Mouse (Mus musculus) embryonic facial prominence, embryonic 10.5 days (tissue): Measurements from ENCODE around the gene Gsdma2. TPM values are rescaled to one million over a fixed set of nuclear protein-coding genes. Genes with fewer than 3 reads are reported as not detected.
A peak's percentile ranks its signal among the peaks of the same experiment; 100 is the strongest.
"Not testable (repeated sequence)": the region's sequence is repeated elsewhere in the genome, so short reads cannot be mapped to it uniquely, and the experiment has no call there.

Experiments
- DNase-seq: peaks from one replicate; pipeline ENCODE4 v3.0.0-alpha.2; 2017; ENCODE audit warnings: low spot score
- H3K27ac ChIP-seq: fragments of 300-500 bp; sonication (generic); replicated peaks from 2 replicates; pipeline ENCODE4 v1.5.1; 2016; ENCODE audit warnings: mild to moderate bottlenecking
- H3K27me3 ChIP-seq: fragments of 300-500 bp; sonication (generic); replicated peaks from 2 replicates; pipeline ENCODE4 v1.6.1; 2016; ENCODE audit warnings: low read depth, mild to moderate bottlenecking; ENCODE audit not compliant: poor library complexity, severe bottlenecking
- H3K36me3 ChIP-seq: fragments of 300-500 bp; sonication (generic); replicated peaks from 2 replicates; pipeline ENCODE4 v1.6.1; 2016; ENCODE audit warnings: mild to moderate bottlenecking, moderate library complexity
- H3K4me1 ChIP-seq: fragments of 300-500 bp; sonication (generic); 2 replicates; pipeline ENCODE4 v1.6.1; 2016
- H3K4me3 ChIP-seq: fragments of 300-500 bp; sonication (generic); 2 replicates; pipeline ENCODE4 v1.5.1; 2016; ENCODE audit warnings: mild to moderate bottlenecking, moderate library complexity
- H3K9me3 ChIP-seq: fragments of 300-500 bp; sonication (generic); 2 replicates; pipeline ENCODE4 v1.6.1; 2016; ENCODE audit warnings: mild to moderate bottlenecking
- WGBS: fragments of 180-500 bp; shearing (Covaris S2); methylation state at CpG from one replicate; pipeline ENCODE4 v1.1.7; 2016; 5-methylcytosine and 5-hydroxymethylcytosine counted together
- polyA plus RNA-seq: library from polyadenylated mRNA; unstranded; fragments of >200 nt; fragmentation: Nextera tagmentation; extraction: Ambion mirVana; gene quantifications from 2 replicates; pipeline ENCODE4 v1.2.1, GENCODE M21; 2016

Gene Gsdma2
- not detected in 2 replicates for polyA plus RNA-seq

DNA sequence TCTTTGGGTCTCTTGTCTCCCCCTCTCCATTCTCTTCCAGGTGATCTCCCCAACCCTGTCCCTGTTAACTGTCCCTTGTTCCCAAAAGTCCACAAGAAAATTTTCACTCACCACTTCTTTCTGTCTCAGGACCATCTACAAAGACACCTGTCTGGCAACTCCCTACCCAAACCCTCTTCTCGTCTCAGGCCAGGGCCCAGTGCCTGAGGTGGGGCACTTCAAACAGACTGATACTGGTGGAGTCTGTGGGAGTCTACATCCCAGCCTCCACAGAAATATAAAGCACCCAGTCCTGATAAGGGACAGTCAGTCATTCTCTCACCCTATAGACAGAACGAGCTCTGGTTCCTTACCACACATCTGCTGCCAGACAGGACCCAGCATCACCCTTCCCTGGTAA is at the start of gene Gsdma2:
TSS of gene Gsdma2 (plus strand) at position 301 of the 400 bp plus-strand sequence.
- H3K36me3 ChIP-seq, result no peaks in the 10 kb centered on the region
- no peaks in the 10 kb centered on the region for H3K4me1 ChIP-seq
- WGBS, result 63% methylated on average over 2 of the region's 2 CpGs
- no peak within 1 kb of the TSS for H3K27ac ChIP-seq
- H3K9me3 ChIP-seq, result no peaks in the 10 kb centered on the region
- no peak within 1 kb of the TSS for H3K4me3 ChIP-seq
- no peak for DNase-seq
- H3K27me3 ChIP-seq, result peaks cover 14% of the 10 kb centered on the region

DNA sequence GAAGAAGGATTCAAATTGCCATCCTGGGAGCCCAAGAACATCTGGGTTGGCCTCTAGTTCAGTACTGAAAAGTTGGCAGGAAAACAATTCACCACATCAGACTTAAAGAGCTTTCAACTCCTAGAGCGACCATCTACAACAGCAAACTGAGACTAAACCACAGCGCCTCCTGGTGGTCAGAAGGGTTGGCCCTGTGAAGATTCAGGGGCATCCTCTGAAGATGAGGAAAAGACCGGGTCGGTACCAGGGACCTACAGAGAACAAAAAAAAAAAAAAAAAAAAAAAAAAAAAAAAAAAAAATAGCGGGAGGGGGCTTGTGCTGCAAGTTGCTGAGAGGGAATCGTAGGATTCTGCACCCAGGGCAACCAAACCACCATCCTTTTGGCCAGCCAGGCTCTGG is 49.2 kb upstream of the Gsdma2 start:
- Histone ChIP-seq H3K36me3 (no peaks in the 10 kb centered on the region), H3K4me1 (peaks cover 14% of the 10 kb centered on the region), H3K4me3 (no peak overlapping the region), H3K27me3 (peaks cover 47% of the 10 kb centered on the region), H3K9me3 (no peaks in the 10 kb centered on the region), H3K27ac (no peak overlapping the region)
- 40% methylated on average over 6 of the region's 6 CpGs for WGBS
- DNase-seq, result peak; percentile 73

DNA sequence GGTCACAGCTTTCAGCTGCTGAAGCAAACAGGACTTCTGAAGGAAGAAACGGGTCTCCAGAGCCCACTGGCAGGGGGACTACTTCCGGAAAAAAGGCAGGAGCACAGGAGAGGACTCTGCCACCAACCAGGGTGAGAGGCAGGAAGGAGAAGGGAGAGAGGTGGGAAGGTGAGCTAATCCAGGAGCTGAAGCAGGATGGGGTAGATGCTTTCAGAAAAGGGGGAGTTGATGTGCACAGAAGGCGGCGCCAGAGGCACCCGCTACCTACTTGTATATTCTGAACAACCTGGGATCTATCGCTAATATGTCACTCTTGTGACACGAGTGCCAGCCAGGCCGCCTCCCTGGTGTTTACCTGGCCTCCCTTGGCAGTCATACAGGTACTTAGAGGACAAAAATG is 48.6 kb upstream of the Gsdma2 start, which contains the start of gene Lrrc3c:
TSS of gene Lrrc3c (plus strand) at position 301 of the 400 bp plus-strand sequence.
- no peaks in the 10 kb centered on the region for H3K36me3 ChIP-seq
- H3K4me1 ChIP-seq, result peaks cover 17% of the 10 kb centered on the region
- H3K4me3 ChIP-seq, result no peak within 1 kb of the TSS
- no peaks in the 10 kb centered on the region for H3K9me3 ChIP-seq
- no peak within 1 kb of the TSS for H3K27ac ChIP-seq
- WGBS, result 81% methylated on average over 8 of the region's 8 CpGs
- DNase-seq, result no peak
- peaks cover 47% of the 10 kb centered on the region for H3K27me3 ChIP-seq

DNA sequence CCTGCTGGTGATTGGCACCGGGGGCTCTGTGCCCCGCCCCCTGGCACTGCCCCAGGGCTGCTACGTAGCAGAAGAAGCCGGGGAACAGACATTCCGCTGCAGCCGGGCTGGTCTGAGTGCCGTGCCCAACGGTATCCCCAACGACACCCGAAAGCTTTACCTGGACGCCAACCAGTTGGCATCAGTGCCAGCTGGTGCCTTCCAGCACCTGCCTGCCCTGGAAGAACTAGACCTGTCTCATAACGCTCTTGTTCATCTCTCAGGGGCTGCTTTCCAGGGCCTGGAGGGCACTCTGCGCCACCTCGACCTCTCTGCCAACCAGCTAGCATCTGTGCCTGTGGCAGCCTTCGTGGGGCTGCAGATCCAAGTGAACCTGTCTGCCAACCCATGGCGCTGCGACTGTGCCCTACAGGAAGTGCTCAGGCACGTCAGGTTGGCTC is 47.7 kb upstream of the Gsdma2 start:
- no peak overlapping the region for H3K27ac ChIP-seq
- no peak overlapping the region for H3K4me3 ChIP-seq
- H3K4me1 ChIP-seq, result peaks cover 17% of the 10 kb centered on the region
- no peaks in the 10 kb centered on the region for H3K36me3 ChIP-seq
- 65% methylated on average over 18 of the region's 18 CpGs for WGBS
- peaks cover 47% of the 10 kb centered on the region for H3K27me3 ChIP-seq
- H3K9me3 ChIP-seq, result no peaks in the 10 kb centered on the region
- no peak for DNase-seq

DNA sequence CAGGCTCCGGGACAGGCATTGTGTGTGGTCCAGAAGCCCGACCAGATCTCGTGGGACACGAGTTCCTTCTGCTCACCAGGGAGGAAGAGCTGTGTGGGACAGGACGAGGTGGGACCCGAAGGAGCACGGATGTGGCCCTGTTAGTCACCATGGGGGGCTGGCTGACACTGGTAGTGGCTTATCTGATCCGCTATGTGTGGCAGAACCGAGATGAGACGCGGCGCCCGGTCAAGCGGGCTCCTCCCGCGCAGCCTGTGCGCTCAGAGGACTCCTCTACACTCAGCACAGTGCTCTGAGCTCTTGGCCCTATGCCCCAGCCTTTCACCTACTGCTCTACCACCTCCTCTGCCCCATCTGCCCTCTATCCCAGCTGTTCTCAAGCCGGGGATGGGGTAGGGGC is 47.3 kb upstream of the Gsdma2 start:
- no peak for DNase-seq
- peaks cover 47% of the 10 kb centered on the region for H3K27me3 ChIP-seq
- H3K9me3 ChIP-seq, result no peaks in the 10 kb centered on the region
- no peak overlapping the region for H3K4me3 ChIP-seq
- H3K27ac ChIP-seq, result no peak overlapping the region
- peaks cover 17% of the 10 kb centered on the region for H3K4me1 ChIP-seq
- WGBS, result 39% methylated on average over 18 of the region's 18 CpGs
- no peaks in the 10 kb centered on the region for H3K36me3 ChIP-seq

DNA sequence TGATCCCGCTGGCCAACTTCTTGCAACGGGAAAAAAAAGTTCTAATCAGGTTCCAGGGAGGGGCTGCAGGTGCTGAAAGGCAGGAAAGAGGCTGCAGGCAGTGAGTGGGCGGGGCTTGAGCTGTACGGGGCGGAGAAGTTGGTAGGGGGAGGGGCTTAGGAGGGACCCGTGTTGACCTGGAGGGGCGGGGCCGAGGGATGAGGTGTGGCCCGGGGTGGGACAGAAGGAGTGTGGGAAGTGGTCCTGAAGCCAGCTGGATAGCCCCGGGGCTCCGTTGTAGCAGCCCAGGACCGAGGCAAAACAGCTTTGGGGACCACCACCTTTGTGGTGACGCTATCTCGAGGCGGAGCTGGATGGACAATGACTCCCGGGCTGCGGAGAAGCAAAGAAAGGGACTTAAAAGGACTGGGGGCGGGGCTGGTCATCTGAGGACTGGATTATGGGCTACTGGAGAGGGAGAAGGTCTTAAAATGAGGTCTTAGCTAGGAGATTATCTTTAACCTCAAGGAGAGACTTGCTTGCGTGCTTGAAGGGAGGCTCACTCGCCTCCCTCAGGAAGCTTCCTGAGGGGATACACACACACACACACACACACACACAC is 44.4 kb upstream of the Gsdma2 start:
- peak overlapping the region; percentile 66 for H3K27ac ChIP-seq

DNA sequence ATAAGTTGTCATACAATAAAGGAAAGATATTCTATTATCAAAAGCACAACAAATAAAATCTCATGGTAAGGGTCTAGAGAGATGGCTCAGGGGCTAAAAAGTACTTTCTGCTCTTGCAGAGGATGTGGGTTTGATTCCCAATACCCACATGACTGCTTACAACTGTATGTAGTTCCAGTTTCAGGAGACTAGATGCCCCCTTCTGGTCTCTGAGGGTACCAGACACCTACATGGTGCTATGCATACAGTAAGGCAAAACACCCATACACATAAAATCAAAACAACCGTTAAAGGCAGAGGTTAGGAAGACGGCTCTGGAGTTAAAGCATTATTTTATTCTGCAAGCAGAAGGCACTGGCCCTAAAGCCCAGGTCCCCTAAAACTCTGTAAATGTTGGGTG is 42.6 kb upstream of the Gsdma2 start:
- peaks cover 42% of the 10 kb centered on the region for H3K27me3 ChIP-seq
- peaks cover 13% of the 10 kb centered on the region for H3K4me1 ChIP-seq
- H3K36me3 ChIP-seq, result no peaks in the 10 kb centered on the region
- no peak for DNase-seq
- H3K9me3 ChIP-seq, result no peaks in the 10 kb centered on the region
- H3K27ac ChIP-seq, result no peak overlapping the region
- H3K4me3 ChIP-seq, result no peak overlapping the region
- WGBS, result 86% methylated on average over 2 of the region's 2 CpGs

More for the DNA sequence above, 44.4 kb upstream of the Gsdma2 start:
- H3K9me3 ChIP-seq, result no peaks in the 10 kb centered on the region
- peaks cover 17% of the 10 kb centered on the region for H3K4me1 ChIP-seq
- H3K36me3 ChIP-seq, result no peaks in the 10 kb centered on the region
- peak overlapping the region; percentile 57 for H3K4me3 ChIP-seq
- 2% methylated on average over 20 of the region's 20 CpGs for WGBS
- peak; percentile 78 for DNase-seq
- peaks cover 55% of the 10 kb centered on the region for H3K27me3 ChIP-seq

DNA sequence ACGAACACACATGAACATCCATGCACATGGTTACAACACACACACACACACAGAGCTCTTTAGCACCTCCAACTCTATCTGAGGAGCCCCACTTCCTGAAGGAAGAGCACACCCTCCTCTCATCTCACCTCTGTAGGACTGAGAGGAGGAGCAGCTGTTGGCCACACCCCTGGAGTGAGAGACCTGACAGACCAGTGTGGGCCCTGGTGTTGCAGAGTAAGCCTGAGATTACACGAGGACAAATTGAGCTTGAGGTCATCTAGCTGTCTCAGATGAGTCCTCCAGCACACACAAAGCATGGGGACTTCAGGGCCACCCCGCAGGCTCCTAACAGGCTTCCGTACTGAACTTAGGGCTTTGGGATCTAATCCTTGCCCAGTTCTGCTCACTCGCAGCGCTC is 41.6 kb upstream of the Gsdma2 start:
- H3K27ac ChIP-seq, H3K36me3 ChIP-seq, H3K9me3 ChIP-seq, DNase-seq, H3K4me3 ChIP-seq: not testable (repeated sequence)
- peaks cover 39% of the 10 kb centered on the region for H3K27me3 ChIP-seq
- WGBS, result 68% methylated on average over 6 of the region's 6 CpGs
- peaks cover 11% of the 10 kb centered on the region for H3K4me1 ChIP-seq

DNA sequence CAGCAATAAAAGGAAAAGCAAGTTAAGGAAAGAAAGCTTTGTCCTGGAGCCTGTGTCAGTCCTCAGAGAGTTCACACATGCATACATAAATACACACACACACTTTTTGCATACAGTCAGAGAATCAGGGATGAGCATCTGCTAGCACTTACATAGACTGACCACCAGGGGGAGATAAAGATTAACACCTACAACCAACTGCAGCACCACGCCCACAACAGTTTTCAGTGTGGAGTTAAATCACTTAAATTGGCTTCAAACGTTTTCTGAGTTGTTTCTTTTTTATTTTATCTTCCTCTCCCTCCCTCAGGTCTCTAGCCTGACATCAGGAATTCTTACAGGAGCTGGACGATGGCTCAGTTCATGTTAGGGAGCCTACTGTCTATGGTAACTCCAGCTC is 39.8 kb upstream of the Gsdma2 start:
- DNase-seq, result peak; percentile 20
- Histone ChIP-seq H3K27ac (no peak overlapping the region), H3K9me3 (no peaks in the 10 kb centered on the region), H3K27me3 (peaks cover 21% of the 10 kb centered on the region; the same call in 1 of the 2 replicates), H3K4me1 (peaks cover 9% of the 10 kb centered on the region), H3K36me3 (no peaks in the 10 kb centered on the region), H3K4me3 (no peak overlapping the region)
- 13% methylated on average over 3 of the region's 3 CpGs for WGBS

DNA sequence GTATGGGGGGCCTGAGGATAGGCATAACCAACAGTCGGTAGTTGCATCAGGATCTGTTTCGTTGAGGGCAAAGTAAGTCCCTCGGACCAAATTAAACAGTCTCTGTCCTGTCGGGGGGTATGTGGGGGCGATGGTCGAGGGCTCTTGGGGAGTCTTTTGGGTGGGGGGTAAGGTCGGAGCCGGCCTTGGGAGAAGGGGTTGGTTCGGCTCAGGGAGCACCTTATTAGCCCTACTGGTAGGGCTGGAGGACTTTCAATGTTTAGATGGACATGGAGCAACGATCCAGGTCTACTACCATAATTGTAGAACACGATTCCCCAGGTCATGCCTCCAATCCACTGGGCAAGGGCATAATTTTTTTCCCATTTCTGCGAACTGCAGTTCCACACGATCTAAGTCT is 25.8 kb upstream of the Gsdma2 start:
- WGBS, result 89% methylated on average over 13 of the region's 13 CpGs
- Histone ChIP-seq H3K27me3 (no peaks in the 10 kb centered on the region), H3K9me3 (peaks cover 18% of the 10 kb centered on the region), H3K36me3 (no peaks in the 10 kb centered on the region), H3K4me3 (no peak overlapping the region), H3K27ac (no peak overlapping the region), H3K4me1 (no peaks in the 10 kb centered on the region)
- DNase-seq, result peak; percentile 3

DNA sequence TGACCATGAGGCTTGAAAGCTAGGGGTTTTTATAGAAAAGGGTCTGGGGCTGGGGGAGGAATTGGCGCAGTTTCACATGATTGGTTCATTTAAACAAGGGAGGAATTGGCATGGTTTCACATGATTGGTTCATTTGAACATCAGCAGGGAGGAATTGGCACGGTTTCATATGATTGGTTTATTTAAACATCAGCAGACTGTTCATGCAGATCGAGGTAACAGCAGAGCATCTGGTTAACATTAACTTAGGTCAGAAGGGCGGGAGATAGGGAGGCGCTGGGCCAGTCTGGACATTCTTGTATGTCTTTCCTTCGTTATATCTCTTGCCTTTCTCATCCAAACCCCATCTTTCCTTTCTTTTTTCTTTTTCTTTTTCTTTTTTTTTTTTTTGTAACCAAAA is 22.6 kb upstream of the Gsdma2 start:
- not testable (repeated sequence) for DNase-seq, H3K36me3 ChIP-seq, H3K27ac ChIP-seq, H3K27me3 ChIP-seq, H3K4me3 ChIP-seq, H3K4me1 ChIP-seq
- WGBS, result 76% methylated on average over 6 of the region's 6 CpGs
- H3K9me3 ChIP-seq, result peaks cover 18% of the 10 kb centered on the region

DNA sequence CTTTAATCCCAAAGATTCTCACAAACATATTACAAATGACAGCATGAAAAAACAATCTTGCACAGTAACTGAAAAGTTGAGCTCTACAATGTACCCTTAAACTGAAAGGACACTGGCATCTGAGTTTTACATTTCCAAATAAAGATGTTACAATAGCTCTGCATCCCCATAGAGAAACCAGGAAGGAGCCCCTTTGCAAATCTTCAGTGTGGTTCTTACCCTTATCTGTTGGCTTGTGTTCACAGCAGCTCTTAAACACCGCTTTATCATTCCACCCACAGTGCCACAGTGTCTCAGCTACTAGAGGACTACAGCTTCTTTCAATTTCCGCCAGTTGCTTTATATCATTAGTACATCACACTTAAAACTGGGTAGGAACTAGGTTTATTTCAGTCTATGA is 22.2 kb upstream of the Gsdma2 start:
- peaks cover 18% of the 10 kb centered on the region for H3K9me3 ChIP-seq
- DNase-seq, H3K27ac ChIP-seq, H3K4me1 ChIP-seq, H3K4me3 ChIP-seq, H3K36me3 ChIP-seq, H3K27me3 ChIP-seq: not testable (repeated sequence)
- WGBS, result 94% methylated on average over 2 of the region's 2 CpGs

DNA sequence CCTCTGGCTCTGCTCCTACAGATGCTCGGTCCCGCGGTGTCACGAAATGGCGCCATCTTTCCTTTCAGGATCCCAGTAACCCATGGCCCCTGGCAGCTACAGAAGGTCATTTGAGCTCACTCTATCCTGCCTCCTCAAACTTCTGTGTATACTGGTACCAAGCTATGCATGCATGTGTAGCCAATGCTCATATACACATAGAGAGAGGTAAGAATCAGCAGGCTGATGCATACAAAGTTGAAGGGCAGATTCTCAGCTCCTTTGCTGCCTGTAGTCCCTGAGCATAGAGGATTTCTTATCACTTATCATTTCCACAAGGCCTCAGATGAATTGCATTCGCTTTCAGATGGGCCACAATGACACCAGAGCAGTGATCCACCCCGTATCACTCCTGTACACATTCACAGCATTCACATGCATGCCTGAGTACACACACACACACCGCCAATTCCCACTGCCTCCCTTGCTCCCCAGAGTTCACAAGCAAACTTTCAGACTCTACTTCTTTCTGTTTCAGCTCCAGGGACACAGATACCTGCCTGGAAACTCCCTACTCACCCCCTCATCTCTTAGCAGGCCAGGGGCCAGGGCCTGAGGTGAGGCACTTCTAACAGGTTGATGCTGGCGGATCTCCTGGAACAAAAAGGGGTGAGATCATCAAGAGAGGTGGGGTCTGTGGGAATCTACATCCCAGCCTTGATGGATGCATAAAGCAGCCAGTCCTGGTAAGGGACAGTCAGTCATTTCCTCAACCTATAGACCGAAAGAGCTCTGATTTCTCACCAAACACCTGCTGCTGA is 20.7 kb upstream of the Gsdma2 start, which contains the start of the genes Gm12355 and Gsdma3:
TSS of gene Gm12355 (minus strand) at position 51 of the 800 bp plus-strand sequence.
TSS of gene Gsdma3 (plus strand) at position 750 of the 800 bp plus-strand sequence.
- no peak within 1 kb of the TSS for H3K4me3 ChIP-seq
- H3K27me3 ChIP-seq, result 0 out of 2 replicates have a peak, but pooled peaks cover 2% of the 10 kb centered on the region
- peaks cover 12% of the 10 kb centered on the region for H3K9me3 ChIP-seq
- no peak for DNase-seq
- H3K4me1 ChIP-seq, result no peaks in the 10 kb centered on the region
- no peaks in the 10 kb centered on the region for H3K36me3 ChIP-seq
- WGBS, result 89% methylated on average over 10 of the region's 10 CpGs
- no peak within 1 kb of the TSS for H3K27ac ChIP-seq
